Mouse (Mus musculus) gastrocnemius, adult 2 months (tissue): ENCODE data around the gene Adssl1. TPM values are rescaled to one million over a fixed set of nuclear protein-coding genes. Genes with fewer than 3 reads are reported as not detected.

Experiments
- DNase-seq: peaks from one replicate; pipeline ENCODE4 v3.0.0; 2022
- H3K27ac ChIP-seq: fragments of 200-600 bp; 2 replicates; pipeline ENCODE4 v1.8.1; 2022; ENCODE audit warnings: mild to moderate bottlenecking
- H3K4me3 ChIP-seq: fragments of 200-600 bp; 2 replicates; pipeline ENCODE4 v1.8.1; 2022; ENCODE audit warnings: mild to moderate bottlenecking, moderate library complexity
- CTCF ChIP-seq: fragments of 200-600 bp; IDR thresholded peaks from 2 replicates; pipeline ENCODE4 v1.8.1; 2022; ENCODE audit warnings: antibody characterized with exemption, mild to moderate bottlenecking, moderate library complexity
- intact Hi-C: fragments of 180-260 bp; cut with DNase I; formaldehyde crosslinking; loops from one replicate; pipeline ENCODE4 v1.15.1; 2025
- total RNA-seq, 2 experiments: library from RNA; stranded (reverse); gene quantifications; 2 replicates each; pipeline ENCODE4 v1.2.3; 2021

Gene Adssl1
- total RNA-seq, 2 experiments from 2014 or later: 1,028 to 1,061 TPM

GRCm38 (mm10) chr12:112670718-112671393, 51.0 kb downstream of the Adssl1 start:
- TF ChIP-seq CTCF: no peak
- intact Hi-C loops: no loop called here
- peak overlapping the region; percentile 68 for H3K27ac ChIP-seq
- H3K4me3 ChIP-seq: peak overlapping the region; percentile 39
- peak; percentile 92 for DNase-seq

- no peak for DNase-seq
- Histone ChIP-seq H3K4me3 (peak overlapping the region; percentile 1; the same call in 1 of the 2 replicates), H3K27ac (peak overlapping the region; percentile 9; the same call in 1 of the 2 replicates)
- no peak for TF ChIP-seq CTCF
- intact Hi-C loops: no loop called here
Observed at GRCm38 (mm10) chr12:112671891-112672290, 52.0 kb downstream of the Adssl1 start.

GRCm38 (mm10) chr12:112672744-112673575, 53.1 kb downstream of the Adssl1 start:
- DNase-seq: peak; percentile 61
- TF ChIP-seq CTCF: 0 out of 2 replicates have a peak, but pooled peaks have one; percentile 18
- intact Hi-C loops: no loop called here

GRCm38 (mm10) chr12:112673576-112674091, 53.8 kb downstream of the Adssl1 start:
- Histone ChIP-seq H3K27ac (peak overlapping the region; percentile 92), H3K4me3 (peak overlapping the region; percentile 95)
- intact Hi-C loops: loop anchor here (2.0 kb wide), 1 partner anchor 19 kb away; no protein-coding TSS in a partner anchor
- DNase-seq: peak; percentile 70
- no peak for TF ChIP-seq CTCF

More at GRCm38 (mm10) chr12:112672744-112673575, 53.1 kb downstream of the Adssl1 start:
- peak overlapping the region; percentile 92 for H3K27ac ChIP-seq
- H3K4me3 ChIP-seq: peak overlapping the region; percentile 95

GRCm38 (mm10) chr12:112674132-112675011, 54.5 kb downstream of the Adssl1 start, which contains the start of gene Akt1:
TSS of gene Akt1 (minus strand) at chr12:112674884.
- intact Hi-C loops: loop anchor here (2.0 kb wide), 1 partner anchor 18 kb away; no protein-coding TSS in a partner anchor
- H3K27ac ChIP-seq: peak within 1 kb of the TSS; percentile 92
- H3K4me3 ChIP-seq: peak within 1 kb of the TSS; percentile 95
- peak; percentile 80 for DNase-seq
- TF ChIP-seq CTCF: no peak

GRCm38 (mm10) chr12:112675245-112676035, 55.6 kb downstream of the Adssl1 start:
- DNase-seq: peak; percentile 84
- peak; percentile 70 for TF ChIP-seq CTCF
- intact Hi-C loops: loop anchor here (2.0 kb wide), 1 partner anchor 17 kb away; no protein-coding TSS in a partner anchor
- peak overlapping the region; percentile 89 for H3K27ac ChIP-seq
- peak overlapping the region; percentile 95 for H3K4me3 ChIP-seq

GRCm38 (mm10) chr12:112677076-112677475, 57.2 kb downstream of the Adssl1 start:
- no peak for DNase-seq
- H3K4me3 ChIP-seq: no peak overlapping the region
- intact Hi-C loops: no loop called here
- TF ChIP-seq CTCF: no peak
- H3K27ac ChIP-seq: no peak overlapping the region

GRCm38 (mm10) chr12:112677943-112678554, 58.2 kb downstream of the Adssl1 start:
- no peak for DNase-seq
- Histone ChIP-seq H3K27ac (peak overlapping the region; percentile 83), H3K4me3 (peak overlapping the region; percentile 77)
- intact Hi-C loops: no loop called here
- TF ChIP-seq CTCF: 0 out of 2 replicates have a peak, but pooled peaks have one; percentile 3

- no peak for TF ChIP-seq CTCF
- intact Hi-C loops: no loop called here
- Histone ChIP-seq H3K27ac (peak within 1 kb of the TSS; percentile 83), H3K4me3 (peak within 1 kb of the TSS; percentile 77)
- peak; percentile 83 for DNase-seq
Observed at GRCm38 (mm10) chr12:112678555-112679026, 58.7 kb downstream of the Adssl1 start, which contains the start of gene Zbtb42. TSS of gene Zbtb42 (plus strand) at chr12:112678828.
